Mouse (Mus musculus) MEL (cell line): ENCODE measurements at regions not wholly inside any gene's neighbourhood (a gene's known extent, or its start where the extent isn't known, plus 50 kb on each side); places are given as distances from the start of the nearest gene placed in this dataset.
A peak's percentile ranks its signal among the peaks of the same experiment; 100 is the strongest.

Source experiments
- DNase-seq: peaks from one replicate; pipeline ENCODE4 v3.0.0; 2011; ENCODE audit warnings: low read depth, low spot score
- H3K27ac ChIP-seq: 2 replicates; pipeline ENCODE4 v1.5.1; 2012; ENCODE audit warnings: low read depth, mild to moderate bottlenecking, control low read depth, low read length, moderate library complexity; ENCODE audit not compliant: control insufficient read depth
- H3K27me3 ChIP-seq, 2 experiments: fragments of 150-350 bp in 1 of 2; sonication (generic) in 1 of 2; 2 replicates each; pipeline ENCODE4 v1.6.1; 2012; ENCODE audit warnings: low read length in 2 of 2, mild to moderate bottlenecking in 2 of 2, improper control_type of control experiment in 1 of 2, moderate library complexity in 1 of 2; ENCODE audit not compliant: insufficient read depth in 2 of 2, control insufficient read depth in 1 of 2
- H3K36me3 ChIP-seq, 2 experiments: 2 replicates each; pipeline ENCODE4 v1.6.1; 2012 to 2014; ENCODE audit warnings: low read length in 2 of 2, improper control_type of control experiment in 1 of 2, inconsistent platforms in 1 of 2, mild to moderate bottlenecking in 1 of 2; ENCODE audit not compliant: insufficient read depth in 2 of 2, control insufficient read depth in 1 of 2
- H3K4me1 ChIP-seq, 2 experiments: fragments of 150-350 bp in 1 of 2; sonication (generic) in 1 of 2; 2 replicates each; pipeline ENCODE4 v1.6.1; 2012; ENCODE audit warnings: low read length in 2 of 2, improper control_type of control experiment in 1 of 2, mild to moderate bottlenecking in 1 of 2; ENCODE audit not compliant: insufficient read depth in 2 of 2, control insufficient read depth in 1 of 2
- H3K4me3 ChIP-seq, 2 experiments: fragments of 150-350 bp in 1 of 2; sonication (generic) in 1 of 2; 2 replicates each; pipeline ENCODE4 v1.5.1; 2012; ENCODE audit warnings: low read depth in 2 of 2, low read length in 2 of 2, mild to moderate bottlenecking in 2 of 2, moderate library complexity in 2 of 2, control low read depth in 1 of 2, improper control_type of control experiment in 1 of 2; ENCODE audit not compliant: control insufficient read depth in 1 of 2, insufficient read depth in 1 of 2
- H3K79me2 ChIP-seq: 2 replicates; pipeline ENCODE4 v1.6.1; 2012; ENCODE audit warnings: mild to moderate bottlenecking, low read length, moderate library complexity; ENCODE audit not compliant: control insufficient read depth, poor library complexity, insufficient read depth
- H3K9ac ChIP-seq: 2 replicates; pipeline ENCODE4 v1.6.1; 2012; ENCODE audit warnings: low read depth, mild to moderate bottlenecking, control low read depth, low read length, moderate library complexity; ENCODE audit not compliant: control insufficient read depth, poor library complexity, severe bottlenecking
- H3K9me3 ChIP-seq: fragments of 150-350 bp; sonication (generic); replicated peaks from 2 replicates; pipeline ENCODE4 v1.6.1; 2012; ENCODE audit warnings: mild to moderate bottlenecking, low read length, improper control_type of control experiment, moderate library complexity; ENCODE audit not compliant: insufficient read depth
- E2F4 ChIP-seq: IDR thresholded peaks from 2 replicates; pipeline ENCODE4 v1.6.1; 2011; ENCODE audit warnings: low read depth, low read length, improper control_type of control experiment, borderline replicate concordance
- ELF1 ChIP-seq: IDR thresholded peaks from 2 replicates; pipeline ENCODE4 v1.6.1; 2014; ENCODE audit warnings: low read depth, mild to moderate bottlenecking, inconsistent platforms, low read length, improper control_type of control experiment, moderate library complexity
- EP300 ChIP-seq, 2 experiments: IDR thresholded peaks; 2 replicates each; pipeline ENCODE4 v1.6.1; 2011; ENCODE audit warnings: improper control_type of control experiment in 2 of 2, low read length in 2 of 2, low read depth in 1 of 2, mild to moderate bottlenecking in 1 of 2
- ETS1 ChIP-seq: IDR thresholded peaks from 2 replicates; pipeline ENCODE4 v1.6.1; 2012; ENCODE audit warnings: low read depth, mild to moderate bottlenecking, inconsistent platforms, low read length, improper control_type of control experiment, moderate library complexity
- GABPA ChIP-seq: IDR thresholded peaks from 2 replicates; pipeline ENCODE4 v1.6.1; 2012; ENCODE audit warnings: low read depth, mild to moderate bottlenecking, inconsistent platforms, low read length, improper control_type of control experiment, moderate library complexity
- GATA1 ChIP-seq: IDR thresholded peaks from 2 replicates; pipeline ENCODE4 v1.6.1; 2011; ENCODE audit warnings: low read depth, low read length, improper control_type of control experiment
- MAFK ChIP-seq: IDR thresholded peaks from 2 replicates; pipeline ENCODE4 v1.6.1; 2011; ENCODE audit warnings: low read depth, mild to moderate bottlenecking, low read length, improper control_type of control experiment, borderline replicate concordance
- MXI1 ChIP-seq: IDR thresholded peaks from 2 replicates; pipeline ENCODE4 v1.6.1; 2011; ENCODE audit warnings: mild to moderate bottlenecking, low read depth, low read length, improper control_type of control experiment
- MYC ChIP-seq: IDR thresholded peaks from 2 replicates; pipeline ENCODE4 v1.6.1; 2011; ENCODE audit warnings: low read depth, mild to moderate bottlenecking, low read length, improper control_type of control experiment, moderate library complexity
- NELFE ChIP-seq: IDR thresholded peaks from 2 replicates; pipeline ENCODE4 v1.6.1; 2011; ENCODE audit warnings: low read depth, low read length, improper control_type of control experiment
- SIN3A ChIP-seq: IDR thresholded peaks from 2 replicates; pipeline ENCODE4 v1.6.1; 2012; ENCODE audit warnings: low read length, improper control_type of control experiment, inconsistent platforms
- SMC3 ChIP-seq: IDR thresholded peaks from 2 replicates; pipeline ENCODE4 v1.6.1; 2011; ENCODE audit warnings: low read depth, low read length, improper control_type of control experiment
- TBP ChIP-seq: IDR thresholded peaks from 2 replicates; pipeline ENCODE4 v1.8.0; 2011; ENCODE audit warnings: low read depth, low read length, improper control_type of control experiment
- UBTF ChIP-seq: IDR thresholded peaks from 2 replicates; pipeline ENCODE4 v1.6.1; 2012; ENCODE audit warnings: low read depth, mild to moderate bottlenecking, inconsistent platforms, low read length, improper control_type of control experiment, moderate library complexity, borderline replicate concordance; ENCODE audit not compliant: insufficient read depth
- USF1 ChIP-seq: IDR thresholded peaks from 2 replicates; pipeline ENCODE4 v1.6.1; 2014; ENCODE audit warnings: low read depth, mild to moderate bottlenecking, inconsistent platforms, low read length, improper control_type of control experiment, moderate library complexity
- ZC3H11A ChIP-seq: IDR thresholded peaks from 2 replicates; pipeline ENCODE4 v1.6.1; 2012; ENCODE audit warnings: low read depth, mild to moderate bottlenecking, inconsistent platforms, low read length, improper control_type of control experiment
- ZNF384 ChIP-seq: IDR thresholded peaks from 2 replicates; pipeline ENCODE4 v1.6.1; 2012; ENCODE audit warnings: low read depth, mild to moderate bottlenecking, inconsistent platforms, low read length, improper control_type of control experiment

DNA sequence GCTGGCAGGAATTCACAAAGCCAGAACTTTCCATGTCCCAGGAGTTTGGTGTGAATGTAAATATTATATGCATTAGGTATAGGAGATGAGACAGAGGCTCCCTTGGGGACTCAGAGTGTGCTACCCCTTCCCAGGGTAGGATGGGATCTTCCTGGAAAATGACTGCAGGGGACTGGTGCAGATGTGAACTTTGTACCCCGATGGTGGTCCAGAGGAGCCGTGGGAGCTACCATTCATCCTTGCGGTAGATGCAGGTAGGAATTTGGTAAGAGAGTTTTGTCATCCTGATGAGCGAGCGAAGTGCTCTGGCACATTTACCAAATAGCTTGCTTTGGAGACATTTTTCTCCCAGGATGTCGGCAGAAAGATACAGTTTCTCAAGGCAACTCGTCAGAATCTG lies 59.7 kb upstream of the Ppara start:
- Histone ChIP-seq H3K27ac (no peak overlapping the region), H3K4me1 (peaks cover 2 to 9% of the 10 kb centered on the region in 2 experiments; a peak in 3 of 4 replicates), H3K4me3 (no peak overlapping the region), H3K27me3 (no peaks in the 10 kb centered on the region; a peak in 1 of 4 replicates), H3K9me3 (no peaks in the 10 kb centered on the region), H3K79me2 (peaks cover 93% of the 10 kb centered on the region), H3K36me3 (peaks cover 12 to 13% of the 10 kb centered on the region in 2 experiments), H3K9ac (peak overlapping the region; percentile 14; the same call in 1 of the 2 replicates)
- DNase-seq, result no peak
- TF ChIP-seq SIN3A, result no peak

DNA sequence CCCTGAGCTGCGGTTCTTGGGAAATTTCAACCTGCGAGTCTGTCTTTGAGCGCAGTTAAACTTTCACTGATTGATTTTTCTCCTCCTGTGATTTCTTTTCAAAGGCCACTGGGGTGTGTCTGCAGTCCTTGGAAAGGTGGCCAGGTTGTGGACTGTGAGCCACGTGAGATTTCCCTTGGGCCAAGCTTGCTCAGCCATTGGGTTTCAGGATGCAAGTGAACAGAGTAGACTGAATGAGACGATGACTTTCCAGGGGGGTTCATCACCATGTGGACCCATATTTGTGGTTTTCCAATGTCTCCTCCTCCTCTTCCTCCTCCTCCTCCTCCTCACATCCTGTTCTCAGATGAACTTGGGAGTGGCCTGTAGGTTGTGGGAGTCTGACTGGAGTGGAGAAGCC lies 59.0 kb upstream of the Ppara start:
- Histone ChIP-seq H3K9me3 (no peaks in the 10 kb centered on the region), H3K36me3 (peaks cover 12 to 13% of the 10 kb centered on the region in 2 experiments), H3K4me3 (no peak overlapping the region), H3K4me1 (peaks cover 2 to 9% of the 10 kb centered on the region in 2 experiments; a peak in 3 of 4 replicates), H3K27ac (no peak overlapping the region), H3K79me2 (peaks cover 92% of the 10 kb centered on the region), H3K9ac (no peak overlapping the region), H3K27me3 (no peaks in the 10 kb centered on the region; a peak in 1 of 4 replicates)
- TF ChIP-seq MAFK (no peak), E2F4 (no peak), SMC3 (no peak), UBTF (no peak), MXI1 (no peak), GABPA (no peak), ELF1 (no peak), MYC (no peak), TBP (no peak), GATA1 (no peak), ETS1 (no peak), EP300 (IDR thresholded peaks at IDR 0.05; ENCODE audit: low read depth in 1 of 2, low read length in 2 of 2) (no peak), NELFE (no peak), ZC3H11A (no peak), SIN3A (no peak), ZNF384 (no peak), USF1 (no peak)
- DNase-seq, result no peak
